ENCODE assay signal across 30 mouse cellular contexts in genomic region chr5:144684184-144684583, GRCm38 (mm10).
"Had no signal": no experiment of that assay in that cellular context is flagged by ENCODE, and none has a peak within 500 bp of the region (broad histone marks: within the 10 kb centered on the region; RNA-seq: fewer than 3 reads in every experiment).

No protein-coding gene starts in this region.

- H3K9ac ChIP-seq: limb, embryonic 12.5 days; limb, embryonic 13.5 days; limb, embryonic 15.5 days; liver, embryonic 12.5 days; liver, embryonic 13.5 days; liver, embryonic 14.5 days; liver, embryonic 15.5 days; liver, postnatal 0 days; lung, embryonic 14.5 days; lung, embryonic 15.5 days; midbrain, embryonic 12.5 days; midbrain, embryonic 13.5 days; midbrain, embryonic 15.5 days; neural tube, embryonic 12.5 days had no signal

- H3K27ac ChIP-seq: limb, embryonic 10.5 days; limb, embryonic 12.5 days; limb, embryonic 13.5 days; limb, embryonic 15.5 days; liver, embryonic 12.5 days; liver, embryonic 13.5 days; liver, embryonic 14.5 days; liver, embryonic 15.5 days; lung, embryonic 15.5 days; macrophage; midbrain, embryonic 10.5 days; midbrain, embryonic 12.5 days; midbrain, embryonic 13.5 days; midbrain, embryonic 15.5 days; neural tube, embryonic 12.5 days had no signal

- H3K36me3 ChIP-seq: limb, embryonic 10.5 days; limb, embryonic 12.5 days; limb, embryonic 13.5 days; limb, embryonic 15.5 days; liver, embryonic 12.5 days; liver, embryonic 13.5 days; liver, embryonic 15.5 days; lung, embryonic 15.5 days; midbrain, embryonic 10.5 days; midbrain, embryonic 12.5 days; midbrain, embryonic 13.5 days; midbrain, embryonic 15.5 days; neural tube, embryonic 12.5 days had no signal

- H3K4me2 ChIP-seq: limb, embryonic 12.5 days; limb, embryonic 13.5 days; limb, embryonic 15.5 days; liver, embryonic 11.5 days; liver, embryonic 12.5 days; liver, embryonic 13.5 days; liver, embryonic 15.5 days; lung, embryonic 14.5 days; lung, embryonic 15.5 days; midbrain, embryonic 11.5 days; midbrain, embryonic 12.5 days; midbrain, embryonic 13.5 days; midbrain, embryonic 15.5 days; neural tube, embryonic 12.5 days had no signal

- DNase-seq: left cerebral cortex, postnatal 4 days; liver; liver, embryonic 13.5 days; liver, postnatal 0 days; lung, adult 18-20 months; lung, adult 2 months; lung, embryonic 14.5 days; lung, postnatal 10 days; lung, postnatal 14 days; lung, postnatal 36 days; lung, postnatal 4 days; midbrain, embryonic 14.5 days had no signal

- H3K4me1 ChIP-seq: limb, embryonic 10.5 days; liver, embryonic 12.5 days; liver, embryonic 13.5 days; liver, embryonic 15.5 days; lung, embryonic 15.5 days; megakaryocyte, embryonic 14.5 days; midbrain, embryonic 10.5 days; midbrain, embryonic 12.5 days; midbrain, embryonic 13.5 days; midbrain, embryonic 15.5 days; neural tube, embryonic 12.5 days had no signal

- H3K9me3 ChIP-seq: limb, embryonic 10.5 days; limb, embryonic 12.5 days; limb, embryonic 13.5 days; limb, embryonic 15.5 days; liver, embryonic 12.5 days; liver, embryonic 15.5 days; lung, embryonic 15.5 days; midbrain, embryonic 10.5 days; midbrain, embryonic 12.5 days; midbrain, embryonic 13.5 days; midbrain, embryonic 15.5 days; neural tube, embryonic 12.5 days had no signal

- H3K4me3 ChIP-seq: limb, embryonic 10.5 days; limb, embryonic 12.5 days; limb, embryonic 13.5 days; limb, embryonic 15.5 days; liver, embryonic 12.5 days; liver, embryonic 13.5 days; liver, embryonic 15.5 days; lung, embryonic 15.5 days; megakaryocyte, embryonic 14.5 days; midbrain, embryonic 10.5 days; midbrain, embryonic 12.5 days; midbrain, embryonic 13.5 days; midbrain, embryonic 15.5 days; myocyte; neural tube, embryonic 12.5 days had no signal

- H3K27me3 ChIP-seq: limb, embryonic 12.5 days; limb, embryonic 13.5 days; limb, embryonic 15.5 days; liver, embryonic 12.5 days; liver, embryonic 13.5 days; liver, embryonic 15.5 days; lung, embryonic 15.5 days; midbrain, embryonic 12.5 days; midbrain, embryonic 13.5 days; midbrain, embryonic 15.5 days; neural tube, embryonic 12.5 days had no signal
